ENCODE assay signal across 8 mouse cellular contexts in the genomic region with DNA sequence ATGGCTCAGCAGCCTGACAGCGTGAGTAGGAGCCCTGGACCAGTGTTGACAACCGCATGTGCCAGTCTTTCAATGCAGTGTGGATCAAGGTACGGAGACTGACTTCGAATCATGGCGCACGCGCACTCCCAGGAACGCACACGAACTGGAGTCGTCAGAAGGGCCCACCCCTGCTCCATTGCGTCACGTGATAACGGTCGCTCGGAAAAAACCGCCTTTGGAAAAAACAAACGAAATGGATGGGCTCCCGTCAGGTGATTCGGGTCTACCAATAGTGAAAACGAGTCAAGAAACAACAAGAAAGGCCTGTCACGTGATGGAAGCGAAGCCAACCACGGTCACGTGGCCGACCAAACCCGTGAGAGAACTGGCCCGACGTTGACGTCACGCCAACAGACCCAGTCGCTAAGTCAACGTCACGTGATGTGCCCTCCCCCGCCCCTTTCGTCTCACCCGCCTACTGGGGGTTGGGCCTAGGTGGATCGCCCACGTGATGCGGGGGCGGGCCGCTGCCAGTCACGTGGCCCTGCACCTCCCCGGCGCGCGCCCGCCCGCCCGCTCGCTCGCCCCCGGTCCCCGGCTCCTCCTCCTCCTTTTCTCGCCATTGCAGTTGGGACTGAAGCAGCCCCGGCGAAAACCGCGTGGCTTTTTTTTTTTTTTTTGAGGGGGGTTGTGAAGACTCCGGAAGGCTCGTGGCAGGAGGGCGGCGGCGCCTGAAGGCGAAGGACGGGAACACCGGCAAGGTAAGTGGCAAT. TPM values are rescaled to one million over a fixed set of nuclear protein-coding genes. Genes with fewer than 3 reads are reported as not detected.
A peak's percentile ranks its signal among the peaks of the same experiment; 100 is the strongest.
DNase-seq lines count a peak whose midpoint lies in the region; ATAC-seq and TF ChIP-seq lines count a peak whose summit lies in the region.

A gene (plus strand): TSS at position 515 of the 755 bp plus-strand sequence.

- peak within 1 kb of the TSS; percentile 94 for H3K4me3 ChIP-seq in ES-Bruce4 (ENCODE audit: low read depth, low read length)
- peak within 1 kb of the TSS; percentile 93 for H3K4me3 ChIP-seq in forebrain, embryonic 13.5 days
- H3K4me3 ChIP-seq in liver, postnatal 0 days (ENCODE audit: low read depth, low read length) = peak within 1 kb of the TSS; percentile 95
- H3K4me3 ChIP-seq in neural tube, embryonic 14.5 days (ENCODE audit: low read depth, low read length) = peak within 1 kb of the TSS; percentile 70

- peak; percentile 91; the same call in 1 of the 2 replicates for TF ChIP-seq EP300 in ES-Bruce4 (IDR thresholded peaks at IDR 0.05; ENCODE audit: insufficient read depth, low read depth, low read length)
- peak; percentile 84 for TF ChIP-seq EP300 in liver, postnatal 0 days (IDR thresholded peaks at IDR 0.05; ENCODE audit: low read depth)

- peaks cover 12% of the 10 kb centered on the region for H3K36me3 ChIP-seq in ES-Bruce4 (ENCODE audit: control insufficient read depth, insufficient read depth, low read length, poor library complexity, severe bottlenecking)
- peaks cover 11% of the 10 kb centered on the region for H3K36me3 ChIP-seq in forebrain, embryonic 13.5 days (ENCODE audit: poor library complexity, severe bottlenecking)
- no peaks in the 10 kb centered on the region for H3K36me3 ChIP-seq in liver, postnatal 0 days (replicated peaks; ENCODE audit: insufficient read depth, low read length)
- H3K36me3 ChIP-seq in neural tube, embryonic 14.5 days (ENCODE audit: control insufficient read depth, insufficient read depth, low read length) = no peaks in the 10 kb centered on the region; the same call in 1 of the 2 replicates

- H3K27me3 ChIP-seq in ES-Bruce4 (ENCODE audit: control insufficient read depth, insufficient read depth, low read length, poor library complexity, severe bottlenecking) = no peaks in the 10 kb centered on the region
- no peaks in the 10 kb centered on the region; the same call in 1 of the 2 replicates for H3K27me3 ChIP-seq in forebrain, embryonic 13.5 days
- no peaks in the 10 kb centered on the region for H3K27me3 ChIP-seq in liver, postnatal 0 days (ENCODE audit: insufficient read depth, low read length)
- no peaks in the 10 kb centered on the region for H3K27me3 ChIP-seq in neural tube, embryonic 14.5 days (ENCODE audit: control insufficient read depth, insufficient read depth, low read length)

- peak within 1 kb of the TSS; percentile 91 for H3K4me2 ChIP-seq in forebrain, embryonic 13.5 days
- H3K4me2 ChIP-seq in liver, postnatal 0 days (ENCODE audit: low read depth, low read length) = peak within 1 kb of the TSS; percentile 75
- H3K4me2 ChIP-seq in neural tube, embryonic 14.5 days (ENCODE audit: low read depth, low read length) = peak within 1 kb of the TSS; percentile 86

- ATAC-seq in cerebellum, adult (ENCODE audit: insufficient number of reproducible peaks, low FRiP score, low TSS enrichment) = peak; percentile 86
- peak; percentile 92 for ATAC-seq in forebrain, embryonic 13.5 days
- peak; percentile 93 for ATAC-seq in liver, postnatal 0 days
- peak; percentile 94 for ATAC-seq in neural tube, embryonic 14.5 days (ENCODE audit: low read depth)

- peak; percentile 100 for DNase-seq in heart, postnatal 10 days
- DNase-seq in large intestine, adult 2 months (ENCODE audit: low read depth, low spot score) = peak; percentile 100
- peak; percentile 100 for DNase-seq in liver, postnatal 0 days
- peak; percentile 100 for DNase-seq in testis, postnatal 10 days (ENCODE audit: low spot score)

- TF ChIP-seq POLR2A in ES-Bruce4 (IDR thresholded peaks at IDR 0.05; ENCODE audit: insufficient read depth, low read length) = peak; percentile 41

- TF ChIP-seq CTCF in ES-Bruce4 (IDR thresholded peaks at IDR 0.05; ENCODE audit: low read depth, low read length) = no peak
- TF ChIP-seq CTCF in liver, postnatal 0 days (IDR thresholded peaks at IDR 0.05; ENCODE audit: low read depth) = no peak

- WGBS in forebrain, embryonic 13.5 days = under 1% methylated on average over 66 of the region's 66 CpGs
- WGBS in large intestine, adult 2 months = under 1% methylated on average over 66 of the region's 66 CpGs
- WGBS in liver, postnatal 0 days (ENCODE audit: insufficient replicate concordance) = under 1% methylated on average over 63 of the region's 66 CpGs
- WGBS in neural tube, embryonic 14.5 days = under 1% methylated on average over 55 of the region's 66 CpGs

- peak within 1 kb of the TSS; percentile 86 for H3K9ac ChIP-seq in ES-Bruce4 (ENCODE audit: low read depth, poor library complexity, severe bottlenecking)
- peak within 1 kb of the TSS; percentile 90 for H3K9ac ChIP-seq in forebrain, embryonic 13.5 days
- peak within 1 kb of the TSS; percentile 76 for H3K9ac ChIP-seq in liver, postnatal 0 days (replicated peaks)
- H3K9ac ChIP-seq in neural tube, embryonic 14.5 days (replicated peaks; ENCODE audit: low read depth, low read length) = peak within 1 kb of the TSS; percentile 73

- H3K9me3 ChIP-seq in ES-Bruce4 (replicated peaks; ENCODE audit: control insufficient read depth, insufficient read depth, low read length, poor library complexity, severe bottlenecking) = no peaks in the 10 kb centered on the region
- no peaks in the 10 kb centered on the region for H3K9me3 ChIP-seq in forebrain, embryonic 13.5 days (replicated peaks)
- H3K9me3 ChIP-seq in liver, postnatal 0 days (ENCODE audit: low read length) = no peaks in the 10 kb centered on the region
- H3K9me3 ChIP-seq in neural tube, embryonic 14.5 days (ENCODE audit: control insufficient read depth, low read length) = no peaks in the 10 kb centered on the region

- intact Hi-C loops in heart, postnatal 10 days (cut with DNase I) = loop anchor here (2.0 kb wide), 1 partner anchor 101 kb away; no protein-coding TSS in a partner anchor

- H3K4me1 ChIP-seq in ES-Bruce4 (ENCODE audit: control insufficient read depth, insufficient read depth, low read length) = no peaks in the 10 kb centered on the region
- peaks cover 27% of the 10 kb centered on the region for H3K4me1 ChIP-seq in forebrain, embryonic 13.5 days
- peaks cover 14% of the 10 kb centered on the region for H3K4me1 ChIP-seq in liver, postnatal 0 days (ENCODE audit: insufficient read depth)
- H3K4me1 ChIP-seq in neural tube, embryonic 14.5 days (ENCODE audit: control insufficient read depth, insufficient read depth, low read length) = peaks cover 17% of the 10 kb centered on the region

- H3K27ac ChIP-seq in ES-Bruce4 (ENCODE audit: insufficient read depth, low read length) = peak within 1 kb of the TSS; percentile 39
- H3K27ac ChIP-seq in forebrain, embryonic 13.5 days = peak within 1 kb of the TSS; percentile 93
- H3K27ac ChIP-seq in liver, postnatal 0 days (ENCODE audit: low read depth) = peak within 1 kb of the TSS; percentile 91
- peak within 1 kb of the TSS; percentile 89 for H3K27ac ChIP-seq in neural tube, embryonic 14.5 days (ENCODE audit: low read depth, low read length)

RNA-seq across cellular contexts. Expression of the gene that starts here (rescaled TPM):
- 196 and 209 TPM in 2 replicates for polyA plus RNA-seq in ES-Bruce4 (2011; ENCODE audit: insufficient read depth, insufficient read length, low read depth, missing spikeins)
- 310 and 349 TPM in 2 replicates for polyA plus RNA-seq in forebrain, embryonic 13.5 days (2015; fragmentation: Nextera tagmentation; extraction: Ambion mirVana)
- 10 to 100 TPM; 41.3 to 51.0 TPM for total RNA-seq in heart, postnatal 10 days (2021)
- polyA plus RNA-seq in large intestine, adult 2 months (2012; rRNA removed) = 31.1 and 33.9 TPM in 2 replicates
- polyA plus RNA-seq in liver, postnatal 0 days (2015; fragmentation: Nextera tagmentation; extraction: Ambion mirVana) = 19.1 and 23.5 TPM in 2 replicates
- 210 and 222 TPM in 2 replicates for polyA plus RNA-seq in neural tube, embryonic 14.5 days (2014; fragmentation: Nextera tagmentation; extraction: Ambion mirVana)

Comparison
In these comparisons a context has a peak if more than half of its experiments do, and no peak if none do; other contexts are left out.
1. Peak in every context shown above with its lines: DNase-seq, ATAC-seq, H3K4me3 ChIP-seq and H3K27ac ChIP-seq.
2. H3K27ac ChIP-seq: peak in every context shown above with its lines; median percentile 93 in forebrain, embryonic 13.5 days; 91 in liver, postnatal 0 days; 89 in neural tube, embryonic 14.5 days; 39 in ES-Bruce4.